Mouse (Mus musculus): ENCODE results near the gene Cep72. TPM values are rescaled to one million over a fixed set of nuclear protein-coding genes. Genes with fewer than 3 reads are reported as not detected.

The Cep72 gene
- polyA plus RNA-seq, 2 experiments, result 5.5 to 8.5 TPM

GRCm38 (mm10) chr13:74102108-74102830, 40.2 kb upstream of the Cep72 start:
- no peaks in the 10 kb centered on the region for H3K27me3 ChIP-seq (ENCODE audit: control insufficient read depth, insufficient read depth, low read length)
- DNase-seq (ENCODE audit: low read depth in 3 of 3, low spot score in 3 of 3) (no peak), ATAC-seq (ENCODE audit: insufficient read depth) (no peak)
- 57% methylated on average over 8 of the region's 8 CpGs for WGBS (ENCODE audit: insufficient replicate concordance)
- no peaks in the 10 kb centered on the region for H3K9me3 ChIP-seq (ENCODE audit: control insufficient read depth, low read length)
- H3K4me2 ChIP-seq (ENCODE audit: low read depth), result no peak overlapping the region
- H3K4me3 ChIP-seq (ENCODE audit: insufficient read depth in 1 of 2, low read depth in 2 of 2, low read length in 2 of 2), result no peak overlapping the region
- H3K36me3 ChIP-seq (replicated peaks; ENCODE audit: control insufficient read depth, insufficient read depth, low read depth), result no peaks in the 10 kb centered on the region
- H3K27ac ChIP-seq, result no peak overlapping the region
- H3K4me1 ChIP-seq (replicated peaks; ENCODE audit: control insufficient read depth in 2 of 2, insufficient read depth in 2 of 2, low read length in 1 of 2), result no peaks in the 10 kb centered on the region
- TF ChIP-seq CTCF (IDR thresholded peaks at IDR 0.05; ENCODE audit: low read depth), result no peak
- TF ChIP-seq EP300 (IDR thresholded peaks at IDR 0.05; ENCODE audit: low read depth), result no peak
- H3K9ac ChIP-seq (replicated peaks), result no peak overlapping the region

- WGBS (ENCODE audit: insufficient replicate concordance), result 57% methylated on average over 6 of the region's 6 CpGs
- Histone ChIP-seq H3K36me3 (replicated peaks; ENCODE audit: control insufficient read depth, insufficient read depth, low read depth) (no peaks in the 10 kb centered on the region), H3K4me2 (ENCODE audit: low read depth) (no peak overlapping the region), H3K4me1 (replicated peaks; ENCODE audit: control insufficient read depth in 2 of 2, insufficient read depth in 2 of 2, low read length in 1 of 2) (no peaks in the 10 kb centered on the region), H3K4me3 (ENCODE audit: insufficient read depth in 1 of 2, low read depth in 2 of 2, low read length in 2 of 2) (no peak overlapping the region), H3K27ac (no peak overlapping the region), H3K9ac (replicated peaks) (no peak overlapping the region), H3K27me3 (ENCODE audit: control insufficient read depth, insufficient read depth, low read length) (no peaks in the 10 kb centered on the region), H3K9me3 (ENCODE audit: control insufficient read depth, low read length) (no peaks in the 10 kb centered on the region)
- DNase-seq (ENCODE audit: low read depth in 3 of 3, low spot score in 3 of 3), result no peak
- TF ChIP-seq EP300 (IDR thresholded peaks at IDR 0.05; ENCODE audit: low read depth) (no peak), CTCF (IDR thresholded peaks at IDR 0.05; ENCODE audit: low read depth) (no peak)
- ATAC-seq (ENCODE audit: insufficient read depth), result no peak
Measured at GRCm38 (mm10) chr13:74098913-74099312, 36.8 kb upstream of the Cep72 start.

GRCm38 (mm10) chr13:74096715-74097363, 34.7 kb upstream of the Cep72 start:
- Histone ChIP-seq H3K36me3 (replicated peaks; ENCODE audit: control insufficient read depth, insufficient read depth, low read depth) (no peaks in the 10 kb centered on the region), H3K9ac (replicated peaks) (no peak overlapping the region), H3K4me2 (ENCODE audit: low read depth) (no peak overlapping the region), H3K27me3 (ENCODE audit: control insufficient read depth, insufficient read depth, low read length) (no peaks in the 10 kb centered on the region), H3K4me1 (replicated peaks; ENCODE audit: control insufficient read depth in 2 of 2, insufficient read depth in 2 of 2, low read length in 1 of 2) (no peaks in the 10 kb centered on the region), H3K9me3 (ENCODE audit: control insufficient read depth, low read length) (no peaks in the 10 kb centered on the region), H3K4me3 (ENCODE audit: insufficient read depth in 1 of 2, low read depth in 2 of 2, low read length in 2 of 2) (no peak overlapping the region), H3K27ac (no peak overlapping the region)
- 30% methylated on average over 2 of the region's 2 CpGs for WGBS (ENCODE audit: insufficient replicate concordance)
- no peak for ATAC-seq (ENCODE audit: insufficient read depth)
- TF ChIP-seq CTCF (IDR thresholded peaks at IDR 0.05; ENCODE audit: low read depth) (peak; percentile 79), EP300 (IDR thresholded peaks at IDR 0.05; ENCODE audit: low read depth) (no peak)
- peak; percentile 13 to 30 (median 22) for DNase-seq (ENCODE audit: low read depth in 3 of 3, low spot score in 3 of 3)

GRCm38 (mm10) chr13:74095936-74096335, 33.8 kb upstream of the Cep72 start:
- WGBS (ENCODE audit: insufficient replicate concordance), result 54% methylated on average over 2 of the region's 2 CpGs
- no peak for ATAC-seq (ENCODE audit: insufficient read depth)

GRCm38 (mm10) chr13:74090265-74090664, 28.2 kb upstream of the Cep72 start:
- no peak overlapping the region for H3K9ac ChIP-seq (replicated peaks)
- H3K27me3 ChIP-seq (ENCODE audit: control insufficient read depth, insufficient read depth, low read length), result no peaks in the 10 kb centered on the region; the same call in 1 of the 2 replicates
- DNase-seq (ENCODE audit: low read depth in 3 of 3, low spot score in 3 of 3) (no peak), ATAC-seq (ENCODE audit: insufficient read depth) (no peak)
- no peak overlapping the region for H3K4me3 ChIP-seq (ENCODE audit: insufficient read depth in 1 of 2, low read depth in 2 of 2, low read length in 2 of 2)
- H3K36me3 ChIP-seq (replicated peaks; ENCODE audit: control insufficient read depth, insufficient read depth, low read depth), result no peaks in the 10 kb centered on the region
- WGBS (ENCODE audit: insufficient replicate concordance), result 29% methylated on average over 3 of the region's 3 CpGs
- no peak for TF ChIP-seq CTCF (IDR thresholded peaks at IDR 0.05; ENCODE audit: low read depth)
- no peak for TF ChIP-seq EP300 (IDR thresholded peaks at IDR 0.05; ENCODE audit: low read depth)
- H3K9me3 ChIP-seq (ENCODE audit: control insufficient read depth, low read length), result no peaks in the 10 kb centered on the region
- no peak overlapping the region for H3K27ac ChIP-seq
- no peak overlapping the region for H3K4me2 ChIP-seq (ENCODE audit: low read depth)
- no peaks in the 10 kb centered on the region for H3K4me1 ChIP-seq (replicated peaks; ENCODE audit: control insufficient read depth in 2 of 2, insufficient read depth in 2 of 2, low read length in 1 of 2)

More at GRCm38 (mm10) chr13:74095936-74096335, 33.8 kb upstream of the Cep72 start:
- no peak overlapping the region for H3K27ac ChIP-seq
- H3K9ac ChIP-seq (replicated peaks), result no peak overlapping the region
- no peaks in the 10 kb centered on the region for H3K9me3 ChIP-seq (ENCODE audit: control insufficient read depth, low read length)
- H3K4me1 ChIP-seq (replicated peaks; ENCODE audit: control insufficient read depth in 2 of 2, insufficient read depth in 2 of 2, low read length in 1 of 2), result no peaks in the 10 kb centered on the region
- H3K36me3 ChIP-seq (replicated peaks; ENCODE audit: control insufficient read depth, insufficient read depth, low read depth), result no peaks in the 10 kb centered on the region
- no peak overlapping the region for H3K4me3 ChIP-seq (ENCODE audit: insufficient read depth in 1 of 2, low read depth in 2 of 2, low read length in 2 of 2)
- DNase-seq (ENCODE audit: low read depth in 3 of 3, low spot score in 3 of 3), result no peak
- H3K27me3 ChIP-seq (ENCODE audit: control insufficient read depth, insufficient read depth, low read length), result no peaks in the 10 kb centered on the region
- TF ChIP-seq CTCF (IDR thresholded peaks at IDR 0.05; ENCODE audit: low read depth) (no peak), EP300 (IDR thresholded peaks at IDR 0.05; ENCODE audit: low read depth) (no peak)
- H3K4me2 ChIP-seq (ENCODE audit: low read depth), result no peak overlapping the region

Measured in liver, embryonic 14.5 days (tissue).